ENCODE assay signal across 15 mouse cellular contexts in the genomic region with DNA sequence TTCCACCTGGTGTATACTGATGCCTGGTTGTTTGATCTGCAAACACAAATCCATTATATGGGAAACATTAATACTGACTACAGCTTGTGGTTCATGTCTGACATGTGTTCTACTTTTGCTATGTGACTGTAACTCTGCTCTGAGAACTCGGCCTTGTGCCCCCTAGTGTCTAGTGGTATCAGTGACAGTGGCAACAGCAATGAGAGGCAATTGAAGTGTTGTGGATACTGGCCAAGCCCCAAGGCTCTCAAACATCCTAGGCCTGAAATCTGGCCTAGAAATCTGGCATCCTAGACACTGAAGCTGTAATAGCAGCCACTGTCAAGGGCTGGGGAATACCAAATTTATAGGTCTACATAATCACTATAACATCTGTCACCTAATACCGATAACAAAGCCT. TPM values are rescaled to one million over a fixed set of nuclear protein-coding genes. Genes with fewer than 3 reads are reported as not detected.
DNase-seq lines count a peak whose midpoint lies in the region; ATAC-seq and TF ChIP-seq lines count a peak whose summit lies in the region.
"Had no signal": no experiment of that assay in that cellular context is flagged by ENCODE, and none has a peak within 500 bp of the region (broad histone marks: within the 10 kb centered on the region; RNA-seq: fewer than 3 reads in every experiment).

No protein-coding gene starts in this region.

- 63% methylated on average over 2 of the region's 2 CpGs for WGBS in lung, embryonic 14.5 days
- 66% methylated on average over 2 of the region's 2 CpGs for WGBS in limb, embryonic 10.5 days

- peak; percentile 5 for DNase-seq in embryo, embryonic 10.5 days (ENCODE audit: low spot score)
- no peak for DNase-seq in embryo, embryonic 9.5 days (ENCODE audit: extremely low spot score)
- DNase-seq in lung, embryonic 14.5 days: no peak
- DNase-seq in lung, postnatal 14 days: no peak
- DNase-seq in ZHBTc4 (ENCODE audit: low read depth, low spot score): peak; percentile 68
- DNase-seq in right cerebral cortex, postnatal 14 days: no peak
- no peak for DNase-seq in limb, embryonic 10.5 days (ENCODE audit: low spot score)
- DNase-seq: adrenal gland, adult 8-10 months; cerebellum, postnatal 36 days had no signal

- H3K27me3 ChIP-seq in lung, embryonic 14.5 days (ENCODE audit: insufficient read depth, low read length): no peaks in the 10 kb centered on the region
- no peaks in the 10 kb centered on the region for H3K27me3 ChIP-seq in limb, embryonic 10.5 days (ENCODE audit: low read depth, poor library complexity, severe bottlenecking)
- H3K27me3 ChIP-seq: lung, embryonic 15.5 days had no signal

- no peaks in the 10 kb centered on the region for H3K4me1 ChIP-seq in lung, embryonic 14.5 days (ENCODE audit: insufficient read depth)
- H3K4me1 ChIP-seq in limb, embryonic 10.5 days: no peaks in the 10 kb centered on the region
- H3K4me1 ChIP-seq: lung, embryonic 15.5 days had no signal

- H3K4me2 ChIP-seq in lung, embryonic 14.5 days: no peak overlapping the region
- H3K4me2 ChIP-seq: lung, embryonic 15.5 days had no signal

- H3K4me3 ChIP-seq in lung, embryonic 14.5 days (ENCODE audit: low read depth, low read length): no peak overlapping the region
- H3K4me3 ChIP-seq in limb, embryonic 10.5 days: no peak overlapping the region
- H3K4me3 ChIP-seq: lung, embryonic 15.5 days had no signal

- no peak for ATAC-seq in lung, embryonic 14.5 days (ENCODE audit: insufficient read depth)
- ATAC-seq in megakaryocyte-erythroid progenitor cell, adult 5-6 weeks (replicated peaks; ENCODE audit: low FRiP score, low TSS enrichment, poor library complexity, severe bottlenecking): peak; percentile 85

- TF ChIP-seq CTCF in lung, embryonic 14.5 days (IDR thresholded peaks at IDR 0.05; ENCODE audit: low read depth): peak; percentile 30

- H3K27ac ChIP-seq in lung, embryonic 14.5 days (ENCODE audit: low read depth): no peak overlapping the region
- no peak overlapping the region for H3K27ac ChIP-seq in limb, embryonic 10.5 days
- H3K27ac ChIP-seq: lung, embryonic 15.5 days had no signal

- no peaks in the 10 kb centered on the region for H3K36me3 ChIP-seq in lung, embryonic 14.5 days (ENCODE audit: insufficient read depth)
- H3K36me3 ChIP-seq in limb, embryonic 10.5 days: no peaks in the 10 kb centered on the region
- H3K36me3 ChIP-seq: lung, embryonic 15.5 days had no signal

- no peaks in the 10 kb centered on the region for H3K9me3 ChIP-seq in lung, embryonic 14.5 days (ENCODE audit: low read depth, low read length)
- H3K9me3 ChIP-seq in limb, embryonic 10.5 days (replicated peaks): no peaks in the 10 kb centered on the region
- H3K9me3 ChIP-seq: lung, embryonic 15.5 days had no signal

- no peak overlapping the region for H3K9ac ChIP-seq in lung, embryonic 14.5 days
- H3K9ac ChIP-seq: lung, embryonic 15.5 days had no signal

RNA-seq across cellular contexts. Expression of a gene that starts 30.9 kb away (rescaled TPM):
- not detected in 2 replicates for polyA plus RNA-seq in lung, embryonic 14.5 days (2014; fragmentation: Nextera tagmentation; extraction: Ambion mirVana)
- not detected in 2 replicates for total RNA-seq in megakaryocyte-erythroid progenitor cell, adult 5-6 weeks (2014; fragmentation: Nextera tagmentation)
- total RNA-seq in megakaryocyte-erythroid progenitor cell, adult 5-6 weeks (2017): not detected in 2 replicates
- polyA plus RNA-seq in limb, embryonic 10.5 days (2016; fragmentation: Nextera tagmentation; extraction: Ambion mirVana): 0.40 and 0.44 TPM in 2 replicates
- total RNA-seq: adrenal gland, adult 8-10 months; gastrocnemius, postnatal 4 days; hematopoietic stem cell, adult 5-6 weeks had no signal
- polyA plus RNA-seq: C2C12; lung, embryonic 15.5 days had no signal

RNA-seq across cellular contexts. Expression of a gene that starts 51.3 kb away (rescaled TPM):
- polyA plus RNA-seq in lung, embryonic 14.5 days (2014; fragmentation: Nextera tagmentation; extraction: Ambion mirVana): not detected in 2 replicates
- not detected in 2 replicates for total RNA-seq in megakaryocyte-erythroid progenitor cell, adult 5-6 weeks (2014; fragmentation: Nextera tagmentation)
- not detected in 2 replicates for total RNA-seq in megakaryocyte-erythroid progenitor cell, adult 5-6 weeks (2017)
- not detected in 2 replicates for polyA plus RNA-seq in limb, embryonic 10.5 days (2016; fragmentation: Nextera tagmentation; extraction: Ambion mirVana)
- total RNA-seq: adrenal gland, adult 8-10 months; gastrocnemius, postnatal 4 days; hematopoietic stem cell, adult 5-6 weeks had no signal
- polyA plus RNA-seq: C2C12; kidney, embryonic 16.5 days; lung, embryonic 15.5 days had no signal

RNA-seq across cellular contexts. Expression of a gene that starts 51.7 kb away (rescaled TPM):
- polyA plus RNA-seq in lung, embryonic 14.5 days (2014; fragmentation: Nextera tagmentation; extraction: Ambion mirVana): 40.1 and 47.5 TPM in 2 replicates
- total RNA-seq in megakaryocyte-erythroid progenitor cell, adult 5-6 weeks (2014; fragmentation: Nextera tagmentation): 16.8 and 29.8 TPM in 2 replicates
- total RNA-seq in megakaryocyte-erythroid progenitor cell, adult 5-6 weeks (2017): 7.5 and 8.4 TPM in 2 replicates
- 35.9 and 43.1 TPM in 2 replicates for polyA plus RNA-seq in limb, embryonic 10.5 days (2016; fragmentation: Nextera tagmentation; extraction: Ambion mirVana)

Comparison
In these comparisons a context has a peak if more than half of its experiments do, and no peak if none do; other contexts are left out.
1. DNase-seq: peak in embryo, embryonic 10.5 days (single experiment) and ZHBTc4 (single experiment); none in embryo, embryonic 9.5 days (single experiment), lung, embryonic 14.5 days (single experiment), lung, postnatal 14 days (single experiment), right cerebral cortex, postnatal 14 days (single experiment) and limb, embryonic 10.5 days (single experiment).